Mouse (Mus musculus) forebrain, embryonic 15.5 days (tissue): ENCODE measurements around the gene Rab24. TPM values are rescaled to one million over a fixed set of nuclear protein-coding genes. Genes with fewer than 3 reads are reported as not detected.

ENCODE experiments used
- ATAC-seq: fragments of 200-750 bp; cut with Nextera tagmentation; replicated peaks from 2 replicates; pipeline ENCODE4 v1.8.0; 2017; ENCODE audit warnings: mild to moderate bottlenecking, moderate TSS enrichment, moderate library complexity
- H3K27ac ChIP-seq: fragments of 300-500 bp; sonication (generic); replicated peaks from 2 replicates; pipeline ENCODE4 v1.5.1; 2015; ENCODE audit warnings: mild to moderate bottlenecking, inconsistent platforms
- H3K27me3 ChIP-seq: fragments of 300-500 bp; sonication (generic); 2 replicates; pipeline ENCODE4 v1.6.1; 2015; ENCODE audit warnings: inconsistent platforms
- H3K36me3 ChIP-seq: fragments of 300-500 bp; sonication (generic); 2 replicates; pipeline ENCODE4 v1.6.1; 2015; ENCODE audit warnings: mild to moderate bottlenecking, inconsistent platforms
- H3K4me1 ChIP-seq: fragments of 300-500 bp; sonication (generic); 2 replicates; pipeline ENCODE4 v1.6.1; 2015; ENCODE audit warnings: inconsistent platforms
- H3K4me2 ChIP-seq: fragments of 300-500 bp; sonication (generic); replicated peaks from 2 replicates; pipeline ENCODE4 v1.6.1; 2015; ENCODE audit warnings: mild to moderate bottlenecking, inconsistent platforms
- H3K4me3 ChIP-seq: fragments of 300-500 bp; sonication (generic); 2 replicates; pipeline ENCODE4 v1.5.1; 2015; ENCODE audit warnings: mild to moderate bottlenecking, inconsistent platforms
- H3K9ac ChIP-seq: fragments of 300-500 bp; sonication (generic); replicated peaks from 2 replicates; pipeline ENCODE4 v1.6.1; 2015; ENCODE audit warnings: mild to moderate bottlenecking, inconsistent platforms
- H3K9me3 ChIP-seq: fragments of 300-500 bp; sonication (generic); 2 replicates; pipeline ENCODE4 v1.6.1; 2016; ENCODE audit warnings: inconsistent platforms
- WGBS: fragments of 180-500 bp; shearing (Covaris S2); methylation state at CpG from one replicate; pipeline ENCODE4 v1.1.7; 2015; ENCODE audit warnings: mixed read lengths; 5-methylcytosine and 5-hydroxymethylcytosine counted together
- polyA plus RNA-seq: library from polyadenylated mRNA; unstranded; fragments of >200 nt; fragmentation: Nextera tagmentation; extraction: Ambion mirVana; gene quantifications from 2 replicates; pipeline ENCODE4 v1.2.1, GENCODE M21; 2015

Gene Rab24
- polyA plus RNA-seq, 1 experiment from 2014 or later = 118 TPM

DNA sequence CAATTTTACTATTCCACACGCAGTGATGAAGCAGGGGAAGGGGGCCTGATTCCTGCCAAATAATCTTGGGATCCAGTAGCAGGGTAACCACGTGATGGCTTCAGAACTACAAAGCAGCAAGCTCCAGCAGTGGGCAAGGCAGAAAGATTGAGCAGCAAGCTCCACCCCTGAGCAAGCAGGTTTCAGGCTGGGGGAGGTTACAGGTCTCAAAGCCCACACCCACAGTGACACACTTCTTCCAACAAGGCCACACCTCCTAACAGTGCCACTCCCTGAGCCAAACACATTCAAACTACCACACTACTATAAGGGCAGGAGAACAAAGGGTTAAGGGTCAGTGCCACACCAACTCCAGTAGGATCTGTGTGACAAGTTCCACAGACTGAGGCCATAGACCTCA lies 17.5 kb upstream of the Rab24 start:
- no peaks in the 10 kb centered on the region for H3K4me1 ChIP-seq
- H3K9me3 ChIP-seq = no peaks in the 10 kb centered on the region
- 31% methylated on average over 2 of the region's 2 CpGs for WGBS
- H3K27ac ChIP-seq = no peak overlapping the region
- H3K4me2 ChIP-seq = no peak overlapping the region
- H3K9ac ChIP-seq = no peak overlapping the region
- H3K36me3 ChIP-seq = peaks cover 6% of the 10 kb centered on the region
- no peaks in the 10 kb centered on the region for H3K27me3 ChIP-seq
- no peak for ATAC-seq
- no peak overlapping the region for H3K4me3 ChIP-seq

DNA sequence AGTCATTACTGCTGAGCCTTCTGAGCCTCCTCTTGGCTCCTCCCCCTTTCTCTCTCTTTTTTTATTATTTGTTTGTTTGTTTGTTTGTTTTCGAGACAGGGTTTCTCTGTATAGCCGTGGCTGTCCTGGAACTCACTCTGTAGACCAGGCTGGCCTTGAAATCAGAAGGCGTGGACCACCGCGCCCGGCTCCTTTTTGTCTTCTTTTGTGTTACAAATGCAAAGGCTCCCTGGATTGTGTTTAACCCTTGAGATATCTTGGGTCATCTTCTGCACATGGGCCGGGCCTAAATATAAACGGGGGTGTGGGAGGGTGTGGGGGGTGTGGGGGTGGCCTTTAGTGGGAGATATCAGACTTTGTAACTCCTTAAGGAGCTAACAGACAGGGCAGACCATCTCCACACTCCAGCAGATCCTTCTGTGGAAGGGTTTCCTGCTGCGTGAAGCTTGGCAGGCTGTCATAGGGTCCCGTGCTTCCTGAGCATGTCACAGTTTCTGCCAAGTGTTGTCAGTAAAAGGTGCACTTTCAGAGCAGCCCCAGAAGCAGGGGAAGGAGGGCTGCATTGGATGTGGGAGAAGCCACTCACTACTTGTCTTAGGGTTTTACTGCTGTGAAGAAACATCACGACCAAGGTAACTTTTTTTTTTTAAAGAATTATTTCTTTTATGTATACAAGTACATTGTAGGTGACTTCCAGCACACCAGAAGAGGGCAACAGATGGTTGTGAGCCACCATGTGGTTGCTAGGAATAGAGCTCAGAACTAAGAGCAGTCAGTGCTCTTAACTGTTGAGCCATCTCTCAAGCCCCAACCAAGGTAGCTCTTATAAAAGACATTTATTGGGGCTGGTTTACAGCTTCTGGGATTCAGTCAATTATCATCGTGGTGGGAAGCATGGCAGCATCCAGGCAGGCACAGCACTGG lies 16.6 kb upstream of the Rab24 start:
- H3K27me3 ChIP-seq = no peaks in the 10 kb centered on the region
- no peaks in the 10 kb centered on the region for H3K4me1 ChIP-seq
- no peaks in the 10 kb centered on the region for H3K9me3 ChIP-seq
- no peak overlapping the region for H3K4me3 ChIP-seq
- H3K27ac ChIP-seq = no peak overlapping the region
- H3K4me2 ChIP-seq = no peak overlapping the region
- 60% methylated on average over 12 of the region's 12 CpGs for WGBS
- H3K36me3 ChIP-seq = no peaks in the 10 kb centered on the region
- H3K9ac ChIP-seq = no peak overlapping the region
- ATAC-seq = no peak

DNA sequence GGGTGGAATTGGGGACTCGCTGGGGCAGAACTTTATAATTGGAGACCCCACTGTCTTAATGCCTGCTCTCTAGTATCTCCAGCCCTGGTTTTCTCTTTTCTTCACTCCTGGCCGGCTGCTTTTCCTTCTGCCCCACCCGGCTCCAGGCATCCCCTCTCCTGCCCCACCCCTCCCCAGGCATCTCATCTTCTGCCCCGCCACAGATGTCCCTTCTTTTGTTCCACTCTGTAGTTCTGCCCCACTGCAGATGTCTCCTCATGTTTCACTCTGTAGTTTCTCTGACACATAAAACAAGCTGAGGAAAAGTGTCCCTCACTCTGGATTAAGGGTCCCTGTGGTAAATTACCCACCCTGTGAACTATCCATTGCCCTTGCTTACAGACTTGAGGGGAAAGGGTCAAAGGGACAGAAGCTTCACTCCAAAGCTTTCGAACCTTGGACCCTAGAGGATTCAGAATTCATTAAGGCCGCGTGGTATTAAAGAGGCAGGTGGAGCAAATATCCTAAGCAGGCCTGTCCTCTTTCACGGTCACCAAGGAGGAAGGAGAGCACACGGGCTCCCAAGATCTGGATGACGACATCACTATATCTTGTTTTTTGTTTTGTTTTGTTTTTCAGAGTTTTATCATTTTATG lies 15.7 kb upstream of the Rab24 start:
- Histone ChIP-seq H3K9ac (no peak overlapping the region), H3K27ac (no peak overlapping the region), H3K36me3 (no peaks in the 10 kb centered on the region), H3K9me3 (no peaks in the 10 kb centered on the region), H3K4me2 (no peak overlapping the region), H3K27me3 (no peaks in the 10 kb centered on the region), H3K4me1 (no peaks in the 10 kb centered on the region), H3K4me3 (no peak overlapping the region)
- ATAC-seq = no peak
- WGBS = 71% methylated on average over 10 of the region's 10 CpGs

DNA sequence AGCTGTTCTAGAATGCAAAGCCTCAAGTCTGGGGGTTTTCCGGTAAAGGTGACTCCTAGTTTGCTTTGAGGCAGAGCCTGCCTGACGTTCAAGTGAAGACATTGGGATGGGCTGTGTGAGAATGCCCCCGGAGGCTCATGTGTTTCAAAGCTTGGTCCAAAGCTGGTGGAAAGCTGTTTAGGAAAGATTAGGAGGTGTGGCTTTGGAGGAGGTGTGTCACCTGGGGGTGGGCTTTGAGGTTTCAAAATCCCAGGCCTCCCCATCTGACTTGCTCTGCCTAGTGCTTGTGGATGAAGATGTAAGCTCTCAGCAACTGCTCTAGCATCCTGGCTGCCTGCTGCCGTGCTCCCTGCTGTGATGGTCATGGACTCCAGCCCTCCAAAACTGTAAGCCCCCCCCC lies 14.0 kb upstream of the Rab24 start:
- no peak overlapping the region for H3K9ac ChIP-seq
- H3K27me3 ChIP-seq = no peaks in the 10 kb centered on the region
- no peaks in the 10 kb centered on the region for H3K36me3 ChIP-seq
- 85% methylated on average over 4 of the region's 4 CpGs for WGBS
- no peak for ATAC-seq
- no peaks in the 10 kb centered on the region for H3K9me3 ChIP-seq
- no peak overlapping the region for H3K4me2 ChIP-seq
- H3K27ac ChIP-seq = no peak overlapping the region
- peaks cover 4% of the 10 kb centered on the region; the same call in 1 of the 2 replicates for H3K4me1 ChIP-seq
- no peak overlapping the region for H3K4me3 ChIP-seq

DNA sequence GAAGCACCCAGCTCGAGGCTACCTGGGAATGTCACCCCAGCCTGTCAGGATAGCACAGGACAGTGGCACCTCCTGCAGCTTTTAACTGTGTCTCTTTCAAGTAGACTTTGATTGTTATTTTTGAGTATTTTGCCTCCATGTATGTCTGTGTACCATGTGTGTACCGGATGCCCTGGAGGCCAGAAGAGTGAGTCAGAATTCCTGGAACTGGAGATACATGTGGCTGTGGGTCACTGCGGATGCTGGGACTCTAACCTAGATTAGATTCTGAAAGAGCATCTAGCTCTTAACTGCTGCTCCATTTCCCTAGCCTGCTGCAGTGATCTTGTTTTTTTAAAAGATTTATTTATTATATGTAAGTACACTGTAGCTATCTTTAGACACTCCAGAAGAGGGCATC lies 10.6 kb upstream of the Rab24 start:
- ATAC-seq = no peak
- no peak overlapping the region for H3K4me3 ChIP-seq
- 92% methylated on average over 3 of the region's 3 CpGs for WGBS
- H3K9me3 ChIP-seq = no peaks in the 10 kb centered on the region
- no peak overlapping the region for H3K27ac ChIP-seq
- peaks cover 31% of the 10 kb centered on the region for H3K4me1 ChIP-seq
- no peaks in the 10 kb centered on the region for H3K27me3 ChIP-seq
- H3K4me2 ChIP-seq = no peak overlapping the region
- no peak overlapping the region for H3K9ac ChIP-seq
- H3K36me3 ChIP-seq = no peaks in the 10 kb centered on the region

DNA sequence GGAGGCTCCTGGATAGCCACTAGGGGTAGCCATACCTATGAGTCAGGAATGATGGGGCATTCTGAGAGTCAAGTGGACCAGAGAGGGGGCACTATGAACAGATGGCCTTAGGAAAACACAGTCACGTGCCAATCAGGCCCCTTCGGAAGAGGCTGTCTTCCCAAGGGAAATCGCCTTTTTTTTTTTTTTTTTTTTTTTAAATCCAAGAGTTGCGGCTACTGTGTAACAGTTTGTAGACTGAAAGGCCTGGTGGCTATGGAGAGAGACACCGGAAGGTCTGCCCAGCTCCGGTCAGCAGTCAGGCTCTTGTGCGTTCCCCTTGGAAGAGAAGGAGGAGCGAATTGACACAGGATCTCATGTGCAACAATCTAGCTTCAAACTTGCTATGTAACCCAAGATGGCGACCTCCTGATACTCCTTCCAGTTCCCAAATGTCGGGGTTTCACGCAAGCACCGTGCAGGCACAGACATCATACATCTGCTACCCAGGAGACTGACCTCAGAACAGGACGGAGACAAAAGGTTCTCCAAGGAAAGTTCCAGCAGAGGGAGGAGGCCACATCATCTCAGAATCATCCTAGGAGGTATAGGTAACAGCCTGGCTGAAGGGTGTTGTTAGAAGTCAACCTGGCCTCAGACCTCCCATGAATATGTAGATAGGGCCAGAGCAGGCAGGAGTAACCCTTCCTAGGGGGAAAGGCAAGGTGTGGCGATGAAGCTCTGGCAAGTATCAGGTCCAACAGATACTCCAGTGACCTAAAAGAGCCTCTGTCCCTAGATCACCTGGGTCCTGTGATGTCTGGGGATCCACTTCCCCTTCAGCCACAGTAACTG lies 9.0 kb upstream of the Rab24 start:
- Histone ChIP-seq H3K4me1 (peaks cover 37% of the 10 kb centered on the region), H3K9me3 (no peaks in the 10 kb centered on the region), H3K9ac (peak overlapping the region; percentile 72), H3K27ac (peak overlapping the region; percentile 90), H3K36me3 (0 out of 2 replicates have a peak, but pooled peaks cover 3% of the 10 kb centered on the region), H3K27me3 (no peaks in the 10 kb centered on the region), H3K4me3 (peak overlapping the region; percentile 86), H3K4me2 (peak overlapping the region; percentile 68)
- no peak for ATAC-seq
- 50% methylated on average over 14 of the region's 14 CpGs for WGBS

DNA sequence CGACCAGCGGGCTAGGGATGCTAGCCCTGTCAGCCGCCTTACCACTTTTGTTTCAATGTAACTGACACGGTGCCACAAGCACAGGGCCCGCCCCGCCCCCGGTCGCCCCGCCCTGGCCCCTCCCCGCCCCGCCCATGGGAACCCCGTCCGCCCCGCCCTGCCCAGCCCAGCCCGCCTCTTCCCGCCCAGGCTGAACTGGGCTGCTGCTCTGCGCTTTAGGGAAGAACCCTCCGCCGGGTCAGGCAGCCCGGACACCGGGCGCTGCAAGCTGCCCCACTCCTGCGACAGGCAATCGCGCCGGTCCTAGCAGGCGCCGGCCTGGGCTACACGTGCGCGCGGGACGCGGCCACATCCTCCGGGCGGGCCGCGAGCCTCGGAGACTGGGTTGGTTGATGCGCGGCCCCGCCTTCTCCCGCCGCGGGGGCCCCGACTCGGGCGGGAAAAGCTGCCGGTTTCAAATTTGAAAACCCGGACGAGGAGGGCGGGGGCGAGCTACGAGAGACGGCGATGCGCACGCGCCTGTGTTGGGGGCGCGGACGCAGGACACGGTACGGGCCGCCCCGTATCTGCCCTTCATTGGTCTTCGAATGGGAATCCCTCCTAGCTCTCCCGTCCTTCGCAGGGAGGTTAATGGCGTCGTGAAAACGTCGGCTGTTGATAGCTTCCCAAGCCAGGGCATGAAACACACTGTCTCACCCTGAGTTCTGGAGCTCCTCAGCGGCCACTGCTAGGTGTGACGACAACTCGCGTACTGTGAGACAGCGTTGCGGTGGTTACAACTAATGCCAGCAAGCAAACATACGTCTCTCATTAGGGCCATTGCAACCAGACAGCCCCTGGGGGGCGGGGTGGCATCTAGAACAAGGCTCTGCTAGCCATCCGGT lies 8.2 kb upstream of the Rab24 start, which contains the start of gene Mxd3:
Gene Mxd3 (minus strand): TSS at position 141 of the 884 bp plus-strand sequence.
- peak; percentile 85 for ATAC-seq
- WGBS = under 1% methylated on average over 81 of the region's 82 CpGs
- peak within 1 kb of the TSS; percentile 90 for H3K27ac ChIP-seq
- peak within 1 kb of the TSS; percentile 68 for H3K4me2 ChIP-seq
- peak within 1 kb of the TSS; percentile 86 for H3K4me3 ChIP-seq
- H3K9ac ChIP-seq = peak within 1 kb of the TSS; percentile 72
- peaks cover 37% of the 10 kb centered on the region for H3K4me1 ChIP-seq
- peaks cover 10% of the 10 kb centered on the region; the same call in 1 of the 2 replicates for H3K36me3 ChIP-seq
- H3K27me3 ChIP-seq = no peaks in the 10 kb centered on the region
- no peaks in the 10 kb centered on the region for H3K9me3 ChIP-seq

DNA sequence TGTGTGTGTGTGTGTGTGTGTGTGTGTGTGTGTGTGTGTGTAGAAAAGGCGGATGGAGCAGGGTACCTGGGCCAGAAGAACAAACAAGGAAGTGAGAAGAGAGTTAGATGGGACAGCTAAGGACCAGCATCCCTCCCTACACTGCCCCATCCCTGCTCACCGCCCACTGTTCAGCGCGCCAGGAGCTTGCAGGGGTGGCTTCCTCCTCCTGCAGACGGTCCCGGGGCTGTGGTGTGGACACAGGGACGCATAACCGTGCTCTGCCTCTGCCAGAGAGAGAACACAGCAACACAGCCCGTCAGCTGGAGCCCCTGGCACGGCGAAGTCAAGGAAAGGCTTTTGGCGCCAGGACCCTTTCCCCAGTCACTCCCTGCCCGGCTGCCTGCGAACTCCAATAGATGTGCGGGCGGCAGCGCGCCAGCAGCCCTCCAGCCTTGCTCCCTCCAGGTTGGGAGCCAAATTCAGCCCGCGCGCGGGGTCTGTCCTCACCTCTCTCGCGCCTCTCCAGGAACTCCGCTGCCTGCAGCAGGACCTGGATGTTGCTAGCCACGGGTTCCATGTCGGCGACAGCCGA lies 7.5 kb upstream of the Rab24 start:
- 1% methylated on average over 29 of the region's 29 CpGs for WGBS
- H3K27ac ChIP-seq = peak overlapping the region; percentile 90
- no peaks in the 10 kb centered on the region for H3K9me3 ChIP-seq
- H3K36me3 ChIP-seq = peaks cover 15% of the 10 kb centered on the region
- no peaks in the 10 kb centered on the region for H3K27me3 ChIP-seq
- peak overlapping the region; percentile 86 for H3K4me3 ChIP-seq
- ATAC-seq = peak; percentile 40
- H3K9ac ChIP-seq = peak overlapping the region; percentile 72
- peak overlapping the region; percentile 68 for H3K4me2 ChIP-seq
- H3K4me1 ChIP-seq = peaks cover 37% of the 10 kb centered on the region

DNA sequence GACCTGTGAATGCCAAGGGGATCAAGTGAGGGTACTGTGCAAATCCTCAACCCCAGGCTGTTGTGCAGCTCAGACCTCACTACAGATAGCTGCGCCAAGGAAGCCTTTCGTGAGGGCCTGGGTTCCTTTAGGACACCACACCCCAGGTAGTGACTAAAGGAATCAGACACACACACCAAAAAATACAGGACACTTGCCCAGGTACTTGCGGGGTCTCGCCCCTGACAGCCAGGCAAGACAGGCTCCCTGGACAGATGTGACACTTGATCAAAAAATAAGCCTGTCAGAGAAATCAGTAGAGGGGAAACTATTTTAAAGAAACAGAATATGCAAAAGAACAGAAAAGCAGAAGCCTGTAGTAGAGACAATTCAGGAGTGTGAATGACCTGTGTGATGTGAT lies 6.9 kb upstream of the Rab24 start:
- Histone ChIP-seq H3K4me1 (peaks cover 41% of the 10 kb centered on the region), H3K36me3 (peaks cover 20% of the 10 kb centered on the region), H3K9ac (peak overlapping the region; percentile 72), H3K27me3 (no peaks in the 10 kb centered on the region), H3K9me3 (no peaks in the 10 kb centered on the region), H3K4me2 (peak overlapping the region; percentile 68), H3K4me3 (peak overlapping the region; percentile 86), H3K27ac (no peak overlapping the region; the same call in 1 of the 2 replicates)
- 71% methylated on average over 4 of the region's 4 CpGs for WGBS
- ATAC-seq = no peak

DNA sequence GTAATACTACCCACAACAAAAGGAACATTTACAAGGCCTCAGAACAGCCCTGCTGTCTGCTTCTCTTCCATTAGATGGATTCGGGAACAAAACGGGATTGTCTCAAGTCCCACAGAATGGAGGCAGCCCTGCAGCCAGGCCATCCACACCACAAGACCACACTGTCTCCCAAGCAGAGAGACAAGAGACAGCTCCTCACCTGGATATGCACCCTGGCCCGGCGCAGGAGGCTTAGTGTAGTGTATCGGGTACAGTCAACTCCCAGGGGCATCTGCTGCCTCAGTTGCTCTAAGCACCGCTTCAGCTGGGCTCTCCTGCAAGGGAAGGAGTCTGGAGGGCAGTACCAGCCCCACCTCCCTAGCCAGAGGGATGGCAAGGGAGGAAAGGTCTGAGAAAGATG lies 6.4 kb upstream of the Rab24 start:
- peak overlapping the region; percentile 68 for H3K4me2 ChIP-seq
- H3K36me3 ChIP-seq = peaks cover 23% of the 10 kb centered on the region
- no peak overlapping the region for H3K27ac ChIP-seq
- H3K9me3 ChIP-seq = no peaks in the 10 kb centered on the region
- peak overlapping the region; percentile 86 for H3K4me3 ChIP-seq
- peak overlapping the region; percentile 72; the same call in 1 of the 2 replicates for H3K9ac ChIP-seq
- no peak for ATAC-seq
- peaks cover 46% of the 10 kb centered on the region for H3K4me1 ChIP-seq
- WGBS = 86% methylated on average over 6 of the region's 6 CpGs
- no peaks in the 10 kb centered on the region for H3K27me3 ChIP-seq

DNA sequence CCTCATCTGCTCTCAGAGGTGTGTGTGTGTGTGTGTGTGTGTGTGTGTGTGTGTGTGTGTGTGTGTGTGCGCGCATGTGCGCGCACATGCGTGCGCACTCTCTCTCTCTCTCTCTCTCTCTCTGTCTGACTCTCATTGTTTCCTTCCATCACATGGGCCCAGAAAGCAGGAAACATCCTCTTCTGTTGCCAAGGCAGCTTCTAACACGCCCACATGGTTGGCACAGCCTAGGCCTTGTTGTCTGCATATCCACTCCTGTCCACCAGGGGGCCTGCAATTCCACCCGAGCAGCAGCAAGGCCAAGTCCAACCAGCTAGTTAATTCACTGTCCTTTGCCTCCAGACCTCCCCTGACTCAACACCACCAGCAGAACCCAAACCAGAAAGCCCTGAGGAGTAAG lies 5.9 kb upstream of the Rab24 start:
- Histone ChIP-seq H3K4me2 (peak overlapping the region; percentile 68), H3K9me3 (no peaks in the 10 kb centered on the region), H3K4me1 (peaks cover 51% of the 10 kb centered on the region), H3K27ac (peak overlapping the region; percentile 65), H3K36me3 (peaks cover 23% of the 10 kb centered on the region), H3K27me3 (no peaks in the 10 kb centered on the region), H3K9ac (no peak overlapping the region), H3K4me3 (0 out of 2 replicates have a peak overlapping the region, but pooled peaks have one; percentile 86)
- 20% methylated on average over 8 of the region's 8 CpGs for WGBS
- ATAC-seq = peak; percentile 26
